Mouse (Mus musculus) MEL (cell line): ENCODE measurements around the gene Ldb1.

ENCODE experiments used
- CHD2 ChIP-seq: IDR thresholded peaks from 2 replicates; pipeline ENCODE4 v1.6.1; 2011; ENCODE audit warnings: low read length, improper control_type of control experiment
- CTCF ChIP-seq, 3 experiments: IDR thresholded peaks in 2 of 3; conservative IDR thresholded peaks in 1 of 3; 2 replicates each; pipeline ENCODE4 v1.5.1; 2011 to 2012; ENCODE audit warnings: low read length in 3 of 3, low read depth in 2 of 3, mild to moderate bottlenecking in 2 of 3, improper control_type of control experiment in 1 of 3, inconsistent platforms in 1 of 3, mixed read lengths in 1 of 3, moderate library complexity in 1 of 3; ENCODE audit not compliant: control insufficient read depth in 1 of 3, insufficient read depth in 1 of 3, poor library complexity in 1 of 3, severe bottlenecking in 1 of 3
- EP300 ChIP-seq, 2 experiments: IDR thresholded peaks; 2 replicates each; pipeline ENCODE4 v1.6.1; 2011; ENCODE audit warnings: improper control_type of control experiment in 2 of 2, low read length in 2 of 2, low read depth in 1 of 2, mild to moderate bottlenecking in 1 of 2
- GATA1 ChIP-seq: IDR thresholded peaks from 2 replicates; pipeline ENCODE4 v1.6.1; 2011; ENCODE audit warnings: low read depth, low read length, improper control_type of control experiment
- KAT2A ChIP-seq: conservative IDR thresholded peaks from 2 replicates; pipeline ENCODE4 v1.6.1; 2012; ENCODE audit warnings: low read depth, low read length, improper control_type of control experiment, inconsistent platforms
- NELFE ChIP-seq: IDR thresholded peaks from 2 replicates; pipeline ENCODE4 v1.6.1; 2011; ENCODE audit warnings: low read depth, low read length, improper control_type of control experiment
- POLR2A ChIP-seq, 2 experiments: IDR thresholded peaks; 2 replicates each; pipeline ENCODE4 v1.6.1; 2011 to 2012; ENCODE audit warnings: low read length in 2 of 2, mild to moderate bottlenecking in 2 of 2, control low read depth in 1 of 2, improper control_type of control experiment in 1 of 2, low read depth in 1 of 2, moderate library complexity in 1 of 2; ENCODE audit not compliant: control insufficient read depth in 1 of 2, insufficient read depth in 1 of 2, poor library complexity in 1 of 2
- POLR2AphosphoS2 ChIP-seq: IDR thresholded peaks from 2 replicates; pipeline ENCODE4 v1.6.1; 2011; ENCODE audit warnings: low read length, improper control_type of control experiment
- POLR2AphosphoS5 ChIP-seq: IDR thresholded peaks from 2 replicates; pipeline ENCODE4 v1.6.1; 2012; ENCODE audit warnings: low read depth, borderline replicate concordance, mild to moderate bottlenecking, inconsistent platforms, low read length, moderate library complexity, mixed read lengths
- RCOR1 ChIP-seq: IDR thresholded peaks from 2 replicates; pipeline ENCODE4 v1.6.1; 2012; ENCODE audit warnings: low read depth, mild to moderate bottlenecking, inconsistent platforms, low read length, improper control_type of control experiment
- SIN3A ChIP-seq: IDR thresholded peaks from 2 replicates; pipeline ENCODE4 v1.6.1; 2012; ENCODE audit warnings: low read length, improper control_type of control experiment, inconsistent platforms
- ZNF384 ChIP-seq: IDR thresholded peaks from 2 replicates; pipeline ENCODE4 v1.6.1; 2012; ENCODE audit warnings: low read depth, mild to moderate bottlenecking, inconsistent platforms, low read length, improper control_type of control experiment

- no peak for TF ChIP-seq RCOR1
- no peak for TF ChIP-seq POLR2A (IDR thresholded peaks at IDR 0.05; ENCODE audit: control insufficient read depth in 1 of 2, insufficient read depth in 1 of 2, low read depth in 1 of 2, low read length in 2 of 2, poor library complexity in 1 of 2)
- TF ChIP-seq CTCF (IDR thresholded peaks at IDR 0.05 in 2 of 3, conservative IDR thresholded peaks at IDR 0.05 in 1 of 3; ENCODE audit: control insufficient read depth in 1 of 3, insufficient read depth in 1 of 3, low read depth in 2 of 3, low read length in 3 of 3, poor library complexity in 1 of 3, severe bottlenecking in 1 of 3), result no peak
- no peak for TF ChIP-seq EP300 (IDR thresholded peaks at IDR 0.05; ENCODE audit: low read depth in 1 of 2, low read length in 2 of 2)
- TF ChIP-seq GATA1, result no peak
- no peak for TF ChIP-seq SIN3A
- TF ChIP-seq NELFE, result no peak
- TF ChIP-seq POLR2AphosphoS5, result no peak
- no peak for TF ChIP-seq CHD2
- no peak for TF ChIP-seq ZNF384
- no peak for TF ChIP-seq KAT2A
- no peak for TF ChIP-seq POLR2AphosphoS2
These were observed 23.0 kb upstream of the Ldb1 start for GRCm38 (mm10) chr19:46068054-46068453.
